Mouse (Mus musculus) gastrocnemius, postnatal 25 days (tissue): ENCODE data around the gene Rcc1. TPM values are rescaled to one million over a fixed set of nuclear protein-coding genes. Genes with fewer than 3 reads are reported as not detected.

Experiments
- DNase-seq: peaks from one replicate; pipeline ENCODE4 v3.0.0; 2022
- total RNA-seq, 2 experiments: library from RNA; stranded (reverse); gene quantifications; 1 replicate in 1 of 2; 2 replicates in 1 of 2; pipeline ENCODE4 v1.2.3; 2021

Gene Rcc1
- total RNA-seq, 2 experiments from 2014 or later, result 6.5 to 6.6 TPM

GRCm38 (mm10) chr4:132356170-132356569, 2.8 kb upstream of the Rcc1 start:
- peak; percentile 26 for DNase-seq

GRCm38 (mm10) chr4:132355403-132355802, 2.0 kb upstream of the Rcc1 start:
- DNase-seq, result no peak

GRCm38 (mm10) chr4:132354571-132354970, 1.2 kb upstream of the Rcc1 start:
- DNase-seq, result no peak

- peak; percentile 13 for DNase-seq
These were observed 666 bp downstream of the Rcc1 start for GRCm38 (mm10) chr4:132352739-132353138.

- DNase-seq, result no peak
These were observed 2.0 kb downstream of the Rcc1 start for GRCm38 (mm10) chr4:132351401-132351800.

GRCm38 (mm10) chr4:132350854-132351253, 2.6 kb downstream of the Rcc1 start:
- no peak for DNase-seq

- no peak for DNase-seq
These were observed 3.2 kb downstream of the Rcc1 start for GRCm38 (mm10) chr4:132350123-132350740.

- no peak for DNase-seq
These were observed 3.8 kb downstream of the Rcc1 start for GRCm38 (mm10) chr4:132349495-132350122.

- no peak for DNase-seq
These were observed 6.7 kb downstream of the Rcc1 start for GRCm38 (mm10) chr4:132346661-132347060.

GRCm38 (mm10) chr4:132346261-132346660, 7.1 kb downstream of the Rcc1 start:
- DNase-seq, result no peak

- DNase-seq, result no peak
These were observed 7.6 kb downstream of the Rcc1 start for GRCm38 (mm10) chr4:132345843-132346212.

- peak; percentile 89 for DNase-seq
These were observed 8.1 kb downstream of the Rcc1 start for GRCm38 (mm10) chr4:132345135-132345842.

GRCm38 (mm10) chr4:132344403-132345134, 8.8 kb downstream of the Rcc1 start:
- DNase-seq, result no peak

GRCm38 (mm10) chr4:132341451-132341850, 12.0 kb downstream of the Rcc1 start:
- no peak for DNase-seq

- DNase-seq, result peak; percentile 58
These were observed 14.5 kb downstream of the Rcc1 start for GRCm38 (mm10) chr4:132338943-132339342.

GRCm38 (mm10) chr4:132332880-132333279, 20.5 kb downstream of the Rcc1 start:
- no peak for DNase-seq

- DNase-seq, result no peak
These were observed 21.4 kb downstream of the Rcc1 start for GRCm38 (mm10) chr4:132331960-132332359.

GRCm38 (mm10) chr4:132329835-132330354, 23.5 kb downstream of the Rcc1 start:
- no peak for DNase-seq

- DNase-seq, result peak; percentile 88
These were observed 24.1 kb downstream of the Rcc1 start, which contains the start of gene Trnau1ap for GRCm38 (mm10) chr4:132329115-132329834. TSS of gene Trnau1ap (minus strand) at chr4:132329538.

- DNase-seq, result no peak
These were observed 24.9 kb downstream of the Rcc1 start for GRCm38 (mm10) chr4:132328391-132328982.

GRCm38 (mm10) chr4:132326481-132326880, 26.9 kb downstream of the Rcc1 start:
- no peak for DNase-seq
